Mouse (Mus musculus): ENCODE measurements at regions not wholly inside any gene's neighbourhood (a gene's known extent, or its start where the extent isn't known, plus 50 kb on each side); places are given as distances from the start of the nearest gene placed in this dataset.
A peak's percentile ranks its signal among the peaks of the same experiment; 100 is the strongest.

DNA sequence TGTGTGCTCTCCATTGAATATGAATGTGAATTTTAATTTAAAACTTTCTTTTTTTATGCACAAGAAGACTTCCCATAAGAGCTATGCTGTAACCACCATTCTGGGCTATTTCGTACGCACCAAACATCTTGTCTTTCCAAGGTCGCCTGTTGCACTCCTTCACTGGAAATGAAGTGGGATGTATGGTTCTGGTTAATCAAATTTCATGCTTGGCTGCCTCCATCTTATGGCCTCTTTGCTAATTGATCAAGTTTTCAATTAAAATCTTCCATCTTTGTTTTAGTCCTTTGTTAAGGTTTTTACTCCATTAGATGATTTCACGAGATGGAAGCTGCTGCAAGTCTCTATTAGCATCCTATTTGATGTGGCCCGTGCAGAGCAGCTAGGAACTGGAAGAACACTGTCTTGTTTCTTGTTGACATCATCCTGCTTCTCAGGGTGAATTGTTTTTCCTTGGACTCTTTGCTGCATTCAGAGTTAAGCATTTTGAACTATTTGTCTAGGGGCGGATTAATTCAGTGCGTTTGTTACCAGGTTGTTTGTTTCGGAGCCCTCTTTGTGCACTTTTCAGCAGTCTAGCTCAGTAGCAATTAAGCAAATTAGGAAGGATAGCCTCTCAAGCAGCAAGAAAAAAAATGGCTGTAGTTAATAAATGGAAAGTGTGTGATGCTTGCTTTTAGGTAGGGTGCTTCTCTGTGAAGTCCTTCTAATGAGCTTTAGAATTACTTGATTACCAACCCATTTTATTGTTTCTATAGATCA is 147.4 kb upstream of the Alcam start:
- no peaks in the 10 kb centered on the region for H3K36me3 ChIP-seq (ENCODE audit: control insufficient read depth, insufficient read depth, low read length)
- no peak for ATAC-seq (ENCODE audit: low FRiP score)
- 68% methylated on average over 8 of the region's 8 CpGs for WGBS
- H3K4me3 ChIP-seq (ENCODE audit: low read depth, low read length) = no peak overlapping the region
- H3K4me2 ChIP-seq = no peak overlapping the region
- H3K9me3 ChIP-seq (ENCODE audit: control insufficient read depth, low read length) = no peaks in the 10 kb centered on the region
- H3K27ac ChIP-seq (ENCODE audit: low read depth, low read length) = no peak overlapping the region
- no peaks in the 10 kb centered on the region for H3K4me1 ChIP-seq (ENCODE audit: control insufficient read depth, insufficient read depth, low read length)
- no peak overlapping the region for H3K9ac ChIP-seq (ENCODE audit: low read length)
- H3K27me3 ChIP-seq (ENCODE audit: control insufficient read depth, insufficient read depth, low read length) = no peaks in the 10 kb centered on the region
- no peak for DNase-seq (ENCODE audit: low spot score, missing footprints)

DNA sequence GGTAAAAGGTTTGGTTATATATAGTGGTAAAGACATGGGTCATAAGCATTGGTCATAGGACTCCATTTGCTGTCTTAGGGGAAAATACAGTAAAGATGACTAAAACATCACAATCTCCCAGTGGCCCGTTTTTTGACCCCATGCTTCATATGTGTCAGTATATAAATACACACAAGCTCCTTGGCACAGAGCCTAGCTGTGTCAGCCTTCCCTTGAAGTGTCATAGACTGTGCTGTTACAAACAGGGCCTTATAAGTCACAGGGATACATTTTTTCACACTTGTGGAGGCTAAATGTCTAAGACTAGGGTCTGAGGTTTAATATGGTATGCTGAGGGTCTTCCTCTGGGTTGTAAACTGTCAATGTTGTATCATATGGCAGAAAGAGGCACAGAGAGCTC is 144.4 kb upstream of the Alcam start:
- no peak overlapping the region for H3K4me2 ChIP-seq
- 85% methylated on average over 1 of the region's 1 CpGs for WGBS
- no peaks in the 10 kb centered on the region for H3K9me3 ChIP-seq (ENCODE audit: control insufficient read depth, low read length)
- no peaks in the 10 kb centered on the region for H3K27me3 ChIP-seq (ENCODE audit: control insufficient read depth, insufficient read depth, low read length)
- DNase-seq (ENCODE audit: low spot score, missing footprints) (no peak), ATAC-seq (ENCODE audit: low FRiP score) (no peak)
- H3K4me3 ChIP-seq (ENCODE audit: low read depth, low read length) = no peak overlapping the region
- H3K9ac ChIP-seq (ENCODE audit: low read length) = no peak overlapping the region
- H3K4me1 ChIP-seq (ENCODE audit: control insufficient read depth, insufficient read depth, low read length) = no peaks in the 10 kb centered on the region
- no peak overlapping the region for H3K27ac ChIP-seq (ENCODE audit: low read depth, low read length)
- H3K36me3 ChIP-seq (ENCODE audit: control insufficient read depth, insufficient read depth, low read length) = no peaks in the 10 kb centered on the region

- Histone ChIP-seq H3K36me3 (ENCODE audit: control insufficient read depth, insufficient read depth, low read length) (no peaks in the 10 kb centered on the region), H3K27ac (ENCODE audit: low read depth, low read length) (no peak overlapping the region), H3K4me1 (ENCODE audit: control insufficient read depth, insufficient read depth, low read length) (no peaks in the 10 kb centered on the region), H3K9me3 (ENCODE audit: control insufficient read depth, low read length) (no peaks in the 10 kb centered on the region), H3K4me3 (ENCODE audit: low read depth, low read length) (no peak overlapping the region), H3K27me3 (ENCODE audit: control insufficient read depth, insufficient read depth, low read length) (no peaks in the 10 kb centered on the region), H3K9ac (ENCODE audit: low read length) (no peak overlapping the region), H3K4me2 (no peak overlapping the region)
- ATAC-seq (ENCODE audit: low FRiP score) (no peak), DNase-seq (ENCODE audit: low spot score, missing footprints) (no peak)
- 73% methylated on average over 7 of the region's 7 CpGs for WGBS
Measured at GRCm38 (mm10) chr16:52597181-52597580, 143.3 kb upstream of the Alcam start.

- H3K27me3 ChIP-seq (ENCODE audit: control insufficient read depth, insufficient read depth, low read length) = no peaks in the 10 kb centered on the region
- no peak overlapping the region for H3K9ac ChIP-seq (ENCODE audit: low read length)
- WGBS = 59% methylated on average over 1 of the region's 1 CpGs
- no peak overlapping the region for H3K4me3 ChIP-seq (ENCODE audit: low read depth, low read length)
- ATAC-seq (ENCODE audit: low FRiP score) (no peak), DNase-seq (ENCODE audit: low spot score, missing footprints) (peak; percentile 67)
- H3K9me3 ChIP-seq (ENCODE audit: control insufficient read depth, low read length) = no peaks in the 10 kb centered on the region
- H3K4me2 ChIP-seq = no peak overlapping the region
- H3K4me1 ChIP-seq (ENCODE audit: control insufficient read depth, insufficient read depth, low read length) = no peaks in the 10 kb centered on the region
- H3K36me3 ChIP-seq (ENCODE audit: control insufficient read depth, insufficient read depth, low read length) = no peaks in the 10 kb centered on the region
- no peak overlapping the region for H3K27ac ChIP-seq (ENCODE audit: low read depth, low read length)
Measured at GRCm38 (mm10) chr16:52588291-52588781, 134.5 kb upstream of the Alcam start.

GRCm38 (mm10) chr16:52569078-52569477 is 115.2 kb upstream of the Alcam start:
- Histone ChIP-seq H3K36me3 (ENCODE audit: control insufficient read depth, insufficient read depth, low read length) (no peaks in the 10 kb centered on the region), H3K4me3 (ENCODE audit: low read depth, low read length) (no peak overlapping the region), H3K9me3 (ENCODE audit: control insufficient read depth, low read length) (no peaks in the 10 kb centered on the region), H3K27ac (ENCODE audit: low read depth, low read length) (no peak overlapping the region), H3K9ac (ENCODE audit: low read length) (no peak overlapping the region), H3K4me1 (ENCODE audit: control insufficient read depth, insufficient read depth, low read length) (no peaks in the 10 kb centered on the region), H3K4me2 (no peak overlapping the region), H3K27me3 (ENCODE audit: control insufficient read depth, insufficient read depth, low read length) (no peaks in the 10 kb centered on the region)
- ATAC-seq (ENCODE audit: low FRiP score) = no peak
- DNase-seq (ENCODE audit: low spot score, missing footprints) = no peak
- WGBS = 78% methylated on average over 2 of the region's 2 CpGs

- Histone ChIP-seq H3K4me3 (ENCODE audit: low read depth, low read length) (no peak overlapping the region), H3K4me1 (ENCODE audit: control insufficient read depth, insufficient read depth, low read length) (no peaks in the 10 kb centered on the region), H3K27me3 (ENCODE audit: control insufficient read depth, insufficient read depth, low read length) (no peaks in the 10 kb centered on the region), H3K4me2 (no peak overlapping the region), H3K36me3 (ENCODE audit: control insufficient read depth, insufficient read depth, low read length) (no peaks in the 10 kb centered on the region), H3K9ac (ENCODE audit: low read length) (no peak overlapping the region), H3K27ac (ENCODE audit: low read depth, low read length) (no peak overlapping the region), H3K9me3 (ENCODE audit: control insufficient read depth, low read length) (no peaks in the 10 kb centered on the region)
- DNase-seq (ENCODE audit: low spot score, missing footprints) (no peak), ATAC-seq (ENCODE audit: low FRiP score) (no peak)
- 71% methylated on average over 1 of the region's 1 CpGs for WGBS
Measured at GRCm38 (mm10) chr16:52536278-52536677, 82.4 kb upstream of the Alcam start.

DNA sequence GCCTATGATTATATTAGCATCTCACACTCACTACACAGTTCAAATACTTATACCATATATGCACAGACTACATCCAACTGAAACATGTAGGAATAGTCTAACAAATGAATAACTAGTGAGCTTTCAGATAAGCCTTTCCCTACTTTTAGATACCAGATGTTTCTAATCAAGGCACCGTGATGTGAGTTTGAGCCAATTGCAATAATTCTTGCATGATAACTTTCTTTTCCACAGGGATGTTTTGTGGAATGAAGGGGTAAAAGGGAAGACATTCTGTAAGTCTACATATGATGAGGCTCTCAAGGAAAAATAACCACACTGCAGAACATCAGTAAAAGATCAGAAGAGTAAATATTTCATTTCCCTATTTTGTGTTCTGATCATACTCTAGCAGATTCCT is 80.7 kb upstream of the Alcam start:
- no peak for ATAC-seq (ENCODE audit: low FRiP score)
- no peak overlapping the region for H3K4me3 ChIP-seq (ENCODE audit: low read depth, low read length)
- H3K27me3 ChIP-seq (ENCODE audit: control insufficient read depth, insufficient read depth, low read length) = no peaks in the 10 kb centered on the region
- no peaks in the 10 kb centered on the region for H3K36me3 ChIP-seq (ENCODE audit: control insufficient read depth, insufficient read depth, low read length)
- H3K4me2 ChIP-seq = no peak overlapping the region
- no peaks in the 10 kb centered on the region for H3K4me1 ChIP-seq (ENCODE audit: control insufficient read depth, insufficient read depth, low read length)
- H3K27ac ChIP-seq (ENCODE audit: low read depth, low read length) = no peak overlapping the region
- H3K9me3 ChIP-seq (ENCODE audit: control insufficient read depth, low read length) = no peaks in the 10 kb centered on the region
- H3K9ac ChIP-seq (ENCODE audit: low read length) = no peak overlapping the region
- WGBS = 90% methylated on average over 1 of the region's 1 CpGs
- DNase-seq (ENCODE audit: low spot score, missing footprints) = no peak

GRCm38 (mm10) chr16:52532475-52533083 is 78.7 kb upstream of the Alcam start:
- no peak for DNase-seq (ENCODE audit: low spot score, missing footprints)
- no peak overlapping the region for H3K4me2 ChIP-seq
- no peaks in the 10 kb centered on the region for H3K36me3 ChIP-seq (ENCODE audit: control insufficient read depth, insufficient read depth, low read length)
- no peak overlapping the region for H3K27ac ChIP-seq (ENCODE audit: low read depth, low read length)
- no peaks in the 10 kb centered on the region for H3K4me1 ChIP-seq (ENCODE audit: control insufficient read depth, insufficient read depth, low read length)
- 83% methylated on average over 1 of the region's 1 CpGs for WGBS
- H3K27me3 ChIP-seq (ENCODE audit: control insufficient read depth, insufficient read depth, low read length) = no peaks in the 10 kb centered on the region
- ATAC-seq (ENCODE audit: low FRiP score) = no peak
- no peak overlapping the region for H3K9ac ChIP-seq (ENCODE audit: low read length)
- no peaks in the 10 kb centered on the region for H3K9me3 ChIP-seq (ENCODE audit: control insufficient read depth, low read length)
- no peak overlapping the region for H3K4me3 ChIP-seq (ENCODE audit: low read depth, low read length)

DNA sequence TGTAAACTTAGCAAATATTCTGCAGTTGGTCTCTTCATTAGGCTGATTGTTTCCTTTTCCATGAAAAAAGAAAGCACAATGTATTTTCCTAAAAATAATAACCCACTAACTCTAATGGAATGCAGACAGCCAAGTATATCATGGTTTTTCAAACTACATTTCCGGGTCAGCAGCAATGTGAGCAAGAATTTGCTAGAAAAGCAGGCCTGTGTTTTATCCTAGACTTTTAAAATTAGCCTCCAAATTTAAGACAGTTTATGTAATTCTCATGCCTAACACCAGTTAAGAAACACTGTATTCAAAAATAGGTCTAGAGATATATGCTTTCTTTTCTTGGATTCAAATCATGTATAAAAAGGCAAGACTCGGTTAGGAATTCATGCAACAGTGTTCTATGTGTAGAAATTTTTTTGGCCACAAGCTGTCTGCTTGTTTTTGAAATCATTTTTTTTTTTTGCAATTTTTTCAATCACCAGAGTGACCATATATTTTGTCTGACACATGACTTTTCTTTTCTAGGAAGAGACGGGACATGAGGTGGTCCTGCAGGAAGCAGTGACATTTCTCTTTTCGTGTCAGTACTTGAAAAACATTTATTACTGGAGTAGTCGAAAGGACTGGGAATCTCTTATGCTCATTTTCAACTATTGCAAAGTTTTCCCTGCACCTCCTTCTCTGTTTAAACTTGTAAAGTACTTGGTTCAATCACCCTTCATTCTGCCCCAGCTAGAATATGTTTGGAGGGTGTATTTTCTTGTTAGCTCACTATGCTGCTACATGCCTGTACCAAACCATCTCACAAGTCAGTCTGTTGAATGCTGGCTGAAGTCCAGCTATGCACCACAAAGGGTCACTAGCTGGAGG is 59.9 kb upstream of the Alcam start:
- 87% methylated on average over 5 of the region's 5 CpGs for whole genome bisulfite sequencing
- ATAC-seq (ENCODE audit: low FRiP score) = no peak

More for the DNA sequence above, 59.9 kb upstream of the Alcam start:
- H3K36me3 ChIP-seq (ENCODE audit: control insufficient read depth, insufficient read depth, low read length) = no peaks in the 10 kb centered on the region
- H3K4me3 ChIP-seq (ENCODE audit: low read depth, low read length) = no peak overlapping the region
- no peaks in the 10 kb centered on the region for H3K27me3 ChIP-seq (ENCODE audit: control insufficient read depth, insufficient read depth, low read length)
- no peak overlapping the region for H3K9ac ChIP-seq (ENCODE audit: low read length)
- no peak overlapping the region for H3K27ac ChIP-seq (ENCODE audit: low read depth, low read length)
- H3K4me1 ChIP-seq (ENCODE audit: control insufficient read depth, insufficient read depth, low read length) = no peaks in the 10 kb centered on the region
- no peak overlapping the region for H3K4me2 ChIP-seq
- no peak for DNase-seq (ENCODE audit: low spot score, missing footprints)
- no peaks in the 10 kb centered on the region for H3K9me3 ChIP-seq (ENCODE audit: control insufficient read depth, low read length)

Measured in midbrain, embryonic 11.5 days (tissue).